Mouse (Mus musculus) stomach, postnatal 0 days (tissue): ENCODE measurements around the gene Tmc6.

Experiments used
- CTCF ChIP-seq: IDR thresholded peaks from 2 replicates; pipeline ENCODE4 v1.5.1; 2016; ENCODE audit warnings: antibody characterized with exemption, low read depth, mild to moderate bottlenecking, moderate library complexity
- EP300 ChIP-seq: optimal IDR thresholded peaks from 2 replicates; pipeline ENCODE3; 2016; ENCODE audit warnings: antibody characterized with exemption

DNA sequence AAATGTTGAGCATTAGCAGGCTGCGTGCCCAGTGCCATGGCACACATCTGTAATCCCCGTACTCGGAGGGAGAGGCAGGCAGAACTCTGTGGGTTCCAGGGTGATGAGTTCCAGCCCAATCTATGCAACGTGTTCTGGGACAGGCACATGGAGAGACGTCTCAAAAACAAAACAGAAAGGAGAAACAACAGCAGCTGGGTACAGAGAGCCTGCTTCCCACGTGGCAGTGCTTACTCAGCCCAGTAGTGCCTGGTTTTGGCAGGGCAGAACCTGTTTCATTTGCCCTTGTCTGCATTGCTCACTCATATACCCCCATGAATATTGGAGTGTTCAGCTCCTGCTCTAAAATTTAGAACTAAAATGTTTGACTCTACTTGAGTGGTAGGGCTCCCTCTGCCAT, 30.5 kb downstream of the Tmc6 start:
- TF ChIP-seq CTCF, result no peak
- no peak for TF ChIP-seq EP300
